Mouse (Mus musculus) cortical plate, adult 2 months (tissue): ENCODE data around the gene Fbxo40.

Experiments
- CTCF ChIP-seq: fragments of 200-500 bp; IDR thresholded peaks from 2 replicates; pipeline ENCODE4 v1.5.1; 2011; ENCODE audit warnings: mild to moderate bottlenecking, control low read depth, low read length; ENCODE audit not compliant: insufficient read depth; ENCODE audit errors: extremely low read depth
- POLR2A ChIP-seq: fragments of 200-500 bp; IDR thresholded peaks from 2 replicates; pipeline ENCODE4 v1.6.1; 2011; ENCODE audit warnings: mild to moderate bottlenecking, low read length, control low read depth; ENCODE audit not compliant: insufficient read depth; ENCODE audit errors: extremely low read depth

DNA sequence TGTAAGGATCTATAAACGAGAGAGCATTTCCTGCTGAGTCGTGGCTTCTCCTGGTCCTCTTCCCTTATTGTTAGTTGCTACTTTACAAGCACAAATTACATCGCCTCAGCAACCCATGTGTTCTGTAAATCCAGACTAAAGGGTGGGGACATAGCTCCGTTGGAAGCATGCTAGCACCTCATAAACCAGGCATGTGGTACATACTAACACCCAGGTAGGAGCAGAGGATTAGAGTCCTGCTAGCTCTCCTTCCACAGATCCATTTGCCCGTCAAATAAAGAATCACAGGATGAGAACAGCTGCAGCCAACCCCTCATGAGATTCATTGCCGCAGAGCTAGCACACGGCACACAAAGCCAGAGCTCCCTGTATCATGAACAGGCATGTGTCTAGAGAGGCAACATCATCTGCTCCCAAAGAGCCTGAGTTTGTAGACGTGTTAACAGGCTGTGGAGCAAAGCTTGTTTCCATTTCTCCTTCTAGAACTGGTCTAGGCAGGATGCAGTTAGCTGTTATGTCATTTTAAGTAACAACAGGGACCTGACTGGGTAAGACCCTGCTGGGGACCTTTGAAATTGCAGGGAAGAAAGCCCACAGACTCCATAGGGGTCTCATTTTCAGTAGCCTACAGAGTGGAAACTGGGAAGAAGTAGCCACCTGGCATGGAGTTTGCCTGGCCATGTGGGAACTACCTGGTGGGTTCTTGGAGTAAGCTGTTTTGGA, 40.5 kb downstream of the Fbxo40 start:
- TF ChIP-seq POLR2A (no peak), CTCF (no peak)
